Mouse (Mus musculus): ENCODE data around the gene Hist1h2bn.

Gene Hist1h2bn

GRCm38 (mm10) chr13:21753524-21754285 is at the start of gene Hist1h2bn, which contains the start of gene Hist1h2ak:
Gene Hist1h2bn, plus strand, starts transcription at chr13:21754123.
Gene Hist1h2ak, minus strand, starts transcription at chr13:21753827.
- peak; percentile 68 to 75 for DNase-seq

GRCm38 (mm10) chr13:21706669-21707068 is 47.3 kb upstream of the Hist1h2bn start:
- DNase-seq: no peak

GRCm38 (mm10) chr13:21710031-21710711 is 43.8 kb upstream of the Hist1h2bn start:
- peak; percentile 91 to 92 for DNase-seq

- peak; percentile 91 to 92 for DNase-seq
These were observed 43.0 kb upstream of the Hist1h2bn start for GRCm38 (mm10) chr13:21710821-21711525.

- no peak for DNase-seq
These were observed 42.2 kb upstream of the Hist1h2bn start for GRCm38 (mm10) chr13:21711698-21712097.

GRCm38 (mm10) chr13:21714725-21715124 is 39.2 kb upstream of the Hist1h2bn start:
- DNase-seq: peak; percentile 76 to 78

GRCm38 (mm10) chr13:21715131-21715863 is 38.6 kb upstream of the Hist1h2bn start:
- peak; percentile 8 for DNase-seq

- peak; percentile 80 to 82 for DNase-seq
These were observed 37.9 kb upstream of the Hist1h2bn start, which contains the start of the genes Hist1h2bl and Hist1h2ai for GRCm38 (mm10) chr13:21715864-21716539. Gene Hist1h2bl, minus strand, starts transcription at chr13:21716143. Gene Hist1h2ai, plus strand, starts transcription at chr13:21716422.

- DNase-seq: peak; percentile 73 to 75
These were observed 37.2 kb upstream of the Hist1h2bn start for GRCm38 (mm10) chr13:21716540-21717391.

- DNase-seq: peak; percentile 79 to 80
These were observed 36.2 kb upstream of the Hist1h2bn start, which contains the start of gene Hist1h3h for GRCm38 (mm10) chr13:21717397-21718357. Gene Hist1h3h, plus strand, starts transcription at chr13:21717659.

- no peak for DNase-seq
These were observed 35.4 kb upstream of the Hist1h2bn start for GRCm38 (mm10) chr13:21718381-21719080.

GRCm38 (mm10) chr13:21721107-21721756 is 32.7 kb upstream of the Hist1h2bn start:
- peak; percentile 10 to 14 for DNase-seq

GRCm38 (mm10) chr13:21721757-21722372 is 32.1 kb upstream of the Hist1h2bn start, which contains the start of gene Hist1h2bm:
Gene Hist1h2bm, plus strand, starts transcription at chr13:21722044.
- DNase-seq: peak; percentile 65 to 66

GRCm38 (mm10) chr13:21722373-21722925 is 31.5 kb upstream of the Hist1h2bn start:
- DNase-seq: no peak

GRCm38 (mm10) chr13:21722993-21723836 is 30.7 kb upstream of the Hist1h2bn start:
- DNase-seq: peak; percentile 38 to 42

- no peak for DNase-seq
These were observed 25.9 kb upstream of the Hist1h2bn start for GRCm38 (mm10) chr13:21727948-21728572.

Data from B cell, adult 2 months (primary cell).